Mouse (Mus musculus): ENCODE data around the gene Psmd3. TPM values are rescaled to one million over a fixed set of nuclear protein-coding genes. Genes with fewer than 3 reads are reported as not detected.
"Not testable (repeated sequence)": the region's sequence is repeated elsewhere in the genome, so short reads cannot be mapped to it uniquely, and the experiment has no call there.

Gene Psmd3
- polyA plus RNA-seq, 1 experiment from 2014 or later: 284 TPM

DNA sequence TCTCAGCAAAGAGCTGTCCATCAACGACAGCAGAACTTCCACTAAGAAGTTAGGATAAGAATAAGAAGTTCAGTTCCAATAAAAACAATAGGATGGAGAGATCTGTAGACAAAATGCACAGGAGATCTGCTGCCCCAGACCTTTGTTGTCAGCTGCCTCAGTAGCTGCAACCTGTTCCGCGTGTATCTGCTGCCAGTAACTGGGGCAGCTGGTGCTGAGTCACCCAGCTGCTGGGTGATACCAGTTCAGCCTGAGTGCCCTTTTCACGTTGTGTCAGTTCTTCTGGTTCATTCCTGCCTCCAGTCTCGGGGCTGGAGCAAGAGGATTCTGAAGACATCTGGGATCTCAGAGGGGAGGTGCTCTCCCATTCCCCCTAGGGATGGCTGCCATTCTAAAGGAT lies 10.5 kb upstream of the Psmd3 start:
- Histone ChIP-seq H3K4me3 (no peak overlapping the region), H3K27ac (no peak overlapping the region), H3K27me3 (ENCODE audit: low read depth, poor library complexity, severe bottlenecking) (peaks cover 39% of the 10 kb centered on the region), H3K9me3 (replicated peaks) (no peaks in the 10 kb centered on the region), H3K36me3 (no peaks in the 10 kb centered on the region), H3K4me1 (no peaks in the 10 kb centered on the region)
- WGBS: 59% methylated on average over 5 of the region's 5 CpGs
- DNase-seq (ENCODE audit: low spot score): no peak

DNA sequence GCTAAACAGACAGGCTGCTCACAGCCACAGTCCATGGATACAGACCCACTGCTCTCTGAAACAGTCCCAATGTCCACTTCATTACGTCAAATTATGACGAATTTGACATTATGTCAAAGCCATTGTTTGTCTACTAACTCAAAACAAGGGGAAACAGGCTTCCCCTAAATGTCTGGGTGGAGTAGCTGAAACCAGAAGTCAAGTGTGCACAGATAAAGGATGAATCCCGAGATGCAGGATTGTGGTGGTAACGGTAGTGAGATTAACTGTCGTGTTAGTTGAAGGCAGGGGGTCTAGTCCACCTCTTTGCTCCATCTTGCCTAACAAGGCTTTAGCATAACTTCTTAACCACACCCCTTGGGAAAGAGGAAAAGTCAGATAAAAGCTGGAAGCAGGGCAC lies 9.9 kb upstream of the Psmd3 start:
- DNase-seq (ENCODE audit: low spot score): no peak
- no peak overlapping the region for H3K27ac ChIP-seq
- H3K4me3 ChIP-seq: no peak overlapping the region
- H3K9me3 ChIP-seq (replicated peaks): no peaks in the 10 kb centered on the region
- H3K36me3 ChIP-seq: no peaks in the 10 kb centered on the region
- H3K4me1 ChIP-seq: no peaks in the 10 kb centered on the region
- whole genome bisulfite sequencing: 93% methylated on average over 5 of the region's 5 CpGs
- peaks cover 32% of the 10 kb centered on the region for H3K27me3 ChIP-seq (ENCODE audit: low read depth, poor library complexity, severe bottlenecking)

DNA sequence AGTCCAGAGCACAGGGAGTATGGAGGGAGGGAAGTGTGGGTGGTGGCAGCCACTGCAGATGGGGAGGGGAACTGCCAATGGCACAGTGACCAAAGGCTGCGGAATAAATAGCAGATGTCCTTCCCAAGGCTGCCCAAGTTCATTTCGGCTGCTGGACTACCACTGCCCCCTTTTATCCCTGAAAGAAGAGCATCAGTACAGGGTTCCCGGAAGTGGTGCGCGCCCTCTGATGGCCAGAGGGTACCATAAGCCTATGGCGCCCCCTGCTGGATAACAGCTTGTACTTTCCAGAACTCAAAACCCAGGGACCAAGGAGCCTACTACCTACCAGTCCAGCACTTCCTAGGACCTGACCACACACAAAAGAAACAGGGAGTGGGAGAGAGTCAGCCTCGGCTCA lies 9.2 kb upstream of the Psmd3 start:
- H3K4me3 ChIP-seq; H3K36me3 ChIP-seq; H3K4me1 ChIP-seq; H3K9me3 ChIP-seq (replicated peaks); H3K27ac ChIP-seq: not testable (repeated sequence)
- peak; percentile 68 for DNase-seq (ENCODE audit: low spot score)
- peaks cover 26% of the 10 kb centered on the region for H3K27me3 ChIP-seq (ENCODE audit: low read depth, poor library complexity, severe bottlenecking)
- WGBS: 7% methylated on average over 6 of the region's 7 CpGs

DNA sequence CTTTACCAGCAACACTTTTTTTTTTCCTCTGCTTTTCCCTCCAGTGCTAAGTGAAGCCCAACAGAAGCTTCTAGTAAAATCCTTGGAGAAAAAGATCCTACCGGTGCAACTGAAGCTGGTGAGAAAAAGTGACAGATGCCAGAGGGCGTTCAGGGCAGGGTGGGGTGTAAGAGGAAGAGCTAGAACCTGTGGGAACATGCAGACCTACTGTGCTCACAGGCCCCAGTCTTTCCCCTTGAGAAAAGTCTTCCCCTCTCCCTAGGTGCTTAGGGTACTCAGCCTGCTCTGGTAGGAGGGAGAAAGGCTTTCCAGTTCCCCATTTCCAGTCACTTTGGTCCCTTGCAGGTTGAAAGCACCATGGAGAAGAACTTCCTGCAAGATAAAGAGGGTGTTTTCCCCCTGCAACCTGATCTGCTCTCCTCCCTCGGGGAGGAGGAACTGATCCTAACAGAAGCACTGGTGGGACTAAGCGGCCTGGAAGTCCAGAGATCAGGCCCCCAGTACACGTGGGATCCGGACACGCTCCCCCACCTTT lies 6.5 kb upstream of the Psmd3 start:
- 46% methylated on average over 7 of the region's 7 CpGs for WGBS
- H3K36me3 ChIP-seq: no peaks in the 10 kb centered on the region
- no peaks in the 10 kb centered on the region for H3K9me3 ChIP-seq (replicated peaks)
- no peaks in the 10 kb centered on the region for H3K4me1 ChIP-seq
- H3K27ac ChIP-seq: no peak overlapping the region
- H3K4me3 ChIP-seq: no peak overlapping the region
- DNase-seq (ENCODE audit: low spot score): no peak
- 0 out of 2 replicates have a peak, but pooled peaks cover 7% of the 10 kb centered on the region for H3K27me3 ChIP-seq (ENCODE audit: low read depth, poor library complexity, severe bottlenecking)

DNA sequence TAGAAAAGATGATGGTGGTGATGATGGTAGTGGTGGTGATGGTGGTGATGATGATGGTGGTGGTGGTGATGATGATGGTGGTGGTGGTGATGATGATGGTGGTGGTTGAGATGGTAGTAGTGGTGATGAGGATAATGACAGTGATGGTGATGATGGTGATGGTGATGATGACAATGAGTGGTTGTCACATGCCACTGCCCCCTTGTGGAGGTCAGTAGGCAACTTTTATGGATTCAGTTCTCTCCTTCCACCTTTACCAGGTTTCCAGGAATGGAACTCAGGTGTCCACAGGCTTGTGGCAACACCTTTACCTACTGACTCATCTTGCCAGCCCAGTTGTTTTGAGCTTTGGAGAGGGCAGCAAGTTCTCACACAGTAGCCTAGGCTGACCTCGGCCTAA lies 2.3 kb upstream of the Psmd3 start:
- Histone ChIP-seq H3K27ac (no peak overlapping the region), H3K9me3 (replicated peaks) (no peaks in the 10 kb centered on the region), H3K4me1 (peaks cover 14% of the 10 kb centered on the region), H3K4me3 (no peak overlapping the region), H3K36me3 (peaks cover 6% of the 10 kb centered on the region), H3K27me3 (ENCODE audit: low read depth, poor library complexity, severe bottlenecking) (no peaks in the 10 kb centered on the region)
- 98% methylated on average over 1 of the region's 1 CpGs for WGBS
- DNase-seq (ENCODE audit: low spot score): no peak

DNA sequence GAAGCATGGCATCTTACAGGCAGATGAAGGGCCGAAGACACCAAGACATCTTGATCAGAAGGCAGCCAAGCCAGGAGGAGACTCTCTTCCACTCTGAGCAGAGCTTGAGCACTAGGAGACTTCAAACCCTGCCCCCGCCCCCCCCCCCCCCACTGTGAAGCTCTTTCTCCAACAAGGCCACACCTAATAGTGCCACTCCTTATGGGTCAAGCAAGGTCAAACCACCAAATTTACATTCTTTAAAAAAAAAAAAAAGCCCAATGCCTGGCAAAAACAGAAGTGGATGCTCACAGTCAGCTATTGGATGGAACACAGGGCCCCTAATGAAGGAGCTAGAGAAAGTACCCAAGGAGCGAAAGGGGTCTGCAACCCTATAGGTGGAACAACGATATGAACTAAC lies 1.8 kb upstream of the Psmd3 start:
- Histone ChIP-seq H3K36me3 (peaks cover 11% of the 10 kb centered on the region), H3K4me1 (peaks cover 14% of the 10 kb centered on the region)
- 86% methylated on average over 4 of the region's 4 CpGs for WGBS
- DNase-seq (ENCODE audit: low spot score); H3K27me3 ChIP-seq (ENCODE audit: low read depth, poor library complexity, severe bottlenecking); H3K9me3 ChIP-seq (replicated peaks); H3K4me3 ChIP-seq; H3K27ac ChIP-seq: not testable (repeated sequence)

DNA sequence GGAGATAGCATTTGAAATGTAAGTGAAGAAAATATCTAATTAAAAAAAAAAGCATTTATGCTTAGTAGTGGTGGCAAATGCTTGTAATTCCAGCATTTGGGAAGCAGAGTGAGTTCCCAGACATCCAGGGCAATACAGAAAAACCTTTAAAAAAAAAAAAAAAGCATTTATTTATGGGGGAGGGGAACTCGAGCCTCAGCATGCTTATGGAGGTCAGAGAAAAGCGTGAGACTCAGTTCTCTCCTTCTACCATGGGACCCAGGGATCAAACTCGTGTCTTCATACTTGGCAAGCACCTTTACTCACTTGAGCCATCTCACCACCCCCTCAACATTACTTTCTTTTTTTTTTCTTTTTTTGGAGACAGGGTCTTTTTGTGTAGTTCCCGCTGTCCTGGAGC lies 1.2 kb upstream of the Psmd3 start:
- Histone ChIP-seq H3K4me1 (peaks cover 14% of the 10 kb centered on the region), H3K36me3 (peaks cover 17% of the 10 kb centered on the region), H3K9me3 (replicated peaks) (no peaks in the 10 kb centered on the region), H3K27ac (no peak overlapping the region), H3K4me3 (no peak overlapping the region), H3K27me3 (ENCODE audit: low read depth, poor library complexity, severe bottlenecking) (no peaks in the 10 kb centered on the region)
- no peak for DNase-seq (ENCODE audit: low spot score)
- WGBS: 80% methylated on average over 4 of the region's 4 CpGs

DNA sequence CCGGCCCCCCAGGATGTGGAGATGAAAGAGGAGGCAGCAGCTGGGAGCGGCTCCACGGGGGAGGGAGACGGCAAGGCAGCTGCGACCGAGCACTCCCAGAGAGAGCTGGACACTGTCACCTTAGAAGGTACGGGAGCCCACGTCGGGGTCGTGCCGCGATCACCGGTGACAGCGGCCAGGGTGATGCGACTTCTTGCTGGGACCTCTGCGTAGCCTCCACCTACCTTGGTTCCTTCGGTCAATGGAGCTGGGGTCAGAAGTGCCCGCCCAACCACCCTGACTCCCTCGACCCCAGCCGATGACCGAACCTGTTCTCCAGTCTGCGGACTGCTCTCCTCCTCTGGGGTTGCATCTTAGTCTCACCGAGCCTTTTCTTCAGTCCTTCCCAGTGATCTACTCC lies 457 bp downstream of the Psmd3 start:
- Histone ChIP-seq H3K4me1 (peaks cover 14% of the 10 kb centered on the region), H3K27ac (peak overlapping the region; percentile 95), H3K27me3 (ENCODE audit: low read depth, poor library complexity, severe bottlenecking) (no peaks in the 10 kb centered on the region), H3K9me3 (replicated peaks) (no peaks in the 10 kb centered on the region), H3K4me3 (peak overlapping the region; percentile 100), H3K36me3 (peaks cover 34% of the 10 kb centered on the region)
- under 1% methylated on average over 23 of the region's 23 CpGs for whole genome bisulfite sequencing
- no peak for DNase-seq (ENCODE audit: low spot score)

DNA sequence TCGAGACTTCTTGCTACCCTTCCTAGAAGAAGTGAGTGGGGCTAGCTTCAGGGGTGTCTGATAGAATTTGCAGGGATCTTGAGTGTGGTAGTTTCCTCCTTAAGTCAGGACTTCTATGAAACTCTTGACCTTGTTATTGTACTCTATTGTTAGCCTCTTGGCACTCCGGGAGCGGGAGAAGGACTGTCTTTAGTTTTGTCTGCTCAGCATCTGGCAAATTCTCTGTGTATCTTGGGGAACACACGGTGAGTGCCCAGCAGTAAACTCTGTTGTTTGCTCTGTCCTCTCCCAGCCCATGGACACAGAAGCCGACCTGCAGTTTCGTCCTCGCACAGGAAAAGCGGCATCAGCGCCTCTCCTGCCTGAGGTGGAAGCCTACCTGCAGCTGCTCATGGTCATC lies 3.3 kb downstream of the Psmd3 start:
- no peak overlapping the region for H3K4me3 ChIP-seq
- WGBS: 95% methylated on average over 9 of the region's 9 CpGs
- no peak overlapping the region for H3K27ac ChIP-seq
- peaks cover 14% of the 10 kb centered on the region for H3K4me1 ChIP-seq
- H3K27me3 ChIP-seq (ENCODE audit: low read depth, poor library complexity, severe bottlenecking): no peaks in the 10 kb centered on the region
- DNase-seq (ENCODE audit: low spot score): no peak
- peaks cover 59% of the 10 kb centered on the region for H3K36me3 ChIP-seq
- H3K9me3 ChIP-seq (replicated peaks): no peaks in the 10 kb centered on the region

DNA sequence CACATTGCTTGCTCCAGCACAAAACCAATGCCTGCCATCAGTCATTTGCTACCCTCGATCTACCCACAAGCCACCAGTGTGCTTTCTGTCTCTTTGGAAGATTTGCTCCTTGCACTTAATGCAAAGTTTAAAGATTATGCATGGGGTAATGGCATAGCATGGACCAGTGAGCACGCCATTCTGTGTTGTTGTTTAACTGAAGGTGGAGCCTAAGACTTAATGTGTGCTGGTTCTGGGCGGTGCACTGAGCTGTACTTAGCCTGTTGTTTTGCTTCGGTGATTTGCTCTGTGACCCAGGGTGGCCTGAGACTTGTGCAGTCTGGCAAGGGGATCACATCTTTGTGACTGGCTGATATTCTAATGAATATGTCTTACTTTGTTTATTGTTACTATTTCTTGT lies 4.6 kb downstream of the Psmd3 start:
- H3K36me3 ChIP-seq: peaks cover 73% of the 10 kb centered on the region
- 91% methylated on average over 4 of the region's 4 CpGs for WGBS
- H3K4me3 ChIP-seq: no peak overlapping the region
- peaks cover 8% of the 10 kb centered on the region for H3K4me1 ChIP-seq
- no peak overlapping the region for H3K27ac ChIP-seq
- H3K9me3 ChIP-seq (replicated peaks): no peaks in the 10 kb centered on the region
- DNase-seq (ENCODE audit: low spot score): no peak
- no peaks in the 10 kb centered on the region for H3K27me3 ChIP-seq (ENCODE audit: low read depth, poor library complexity, severe bottlenecking)

DNA sequence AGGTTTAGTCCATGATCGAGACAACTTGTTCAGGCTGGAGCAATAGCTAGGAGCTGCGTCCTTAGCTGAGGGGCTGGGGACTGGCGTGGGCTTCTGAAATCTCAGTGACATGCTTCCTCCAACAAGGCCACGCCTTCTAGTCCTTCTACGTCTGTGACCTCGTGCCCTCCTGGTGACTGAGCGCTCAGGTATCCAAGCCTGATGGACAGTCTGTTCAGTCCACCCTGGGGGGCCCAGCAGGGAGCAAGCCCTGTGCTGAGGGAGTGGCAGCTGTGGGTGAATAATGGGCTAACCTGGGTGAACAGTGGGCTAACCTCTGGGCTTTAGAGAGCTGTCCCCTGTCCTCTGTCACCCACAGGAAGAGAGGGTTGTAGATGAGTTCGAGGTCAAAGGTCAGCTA lies 5.7 kb downstream of the Psmd3 start:
- Histone ChIP-seq H3K36me3 (peaks cover 83% of the 10 kb centered on the region), H3K4me3 (no peak overlapping the region), H3K27ac (no peak overlapping the region), H3K4me1 (peaks cover 8% of the 10 kb centered on the region), H3K27me3 (ENCODE audit: low read depth, poor library complexity, severe bottlenecking) (no peaks in the 10 kb centered on the region), H3K9me3 (replicated peaks) (no peaks in the 10 kb centered on the region)
- DNase-seq (ENCODE audit: low spot score): no peak
- WGBS: 86% methylated on average over 8 of the region's 8 CpGs

DNA sequence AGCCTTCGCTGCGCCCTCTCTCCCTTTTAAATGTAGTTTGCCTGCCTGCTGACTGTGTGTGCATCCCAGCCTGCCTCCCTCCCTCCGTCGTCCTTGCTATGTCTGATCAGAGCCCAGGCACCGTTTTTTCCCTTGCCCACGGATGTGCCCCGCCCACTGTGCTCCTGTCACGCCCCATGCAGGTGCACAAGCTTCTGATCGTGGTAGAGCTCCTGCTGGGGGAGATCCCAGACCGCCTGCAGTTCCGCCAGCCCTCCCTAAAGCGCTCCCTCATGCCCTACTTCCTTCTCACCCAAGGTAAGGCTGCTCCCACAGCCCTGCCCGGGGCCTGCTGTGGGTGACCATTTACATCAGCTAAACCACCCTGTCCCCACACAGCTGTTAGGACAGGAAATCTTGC lies 10.8 kb downstream of the Psmd3 start:
- DNase-seq (ENCODE audit: low spot score): no peak
- WGBS: 84% methylated on average over 13 of the region's 13 CpGs
- H3K36me3 ChIP-seq: peaks cover 91% of the 10 kb centered on the region

DNA sequence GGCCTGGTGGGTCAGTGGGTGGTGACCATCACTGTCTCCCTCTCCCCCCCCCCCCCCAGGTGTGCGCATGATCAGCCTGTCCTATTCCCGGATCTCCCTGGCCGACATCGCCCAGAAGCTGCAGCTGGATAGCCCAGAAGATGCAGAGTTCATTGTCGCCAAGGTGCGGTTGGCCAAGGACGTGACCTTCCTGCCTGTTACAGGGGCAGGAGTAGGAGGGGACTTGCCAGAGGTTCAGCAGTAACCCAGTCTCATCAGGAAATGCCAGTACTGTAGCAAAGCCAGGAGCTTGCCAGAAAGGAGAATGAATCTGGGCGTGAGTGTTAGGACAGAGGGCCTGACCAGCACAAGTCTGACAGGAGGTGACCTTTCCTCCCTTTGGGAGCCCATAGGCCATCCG lies 11.4 kb downstream of the Psmd3 start:
- H3K36me3 ChIP-seq: peaks cover 86% of the 10 kb centered on the region

More for the DNA sequence above, 10.8 kb downstream of the Psmd3 start:
- H3K9me3 ChIP-seq (replicated peaks): no peaks in the 10 kb centered on the region
- H3K27ac ChIP-seq: no peak overlapping the region
- no peaks in the 10 kb centered on the region for H3K27me3 ChIP-seq (ENCODE audit: low read depth, poor library complexity, severe bottlenecking)
- no peak overlapping the region for H3K4me3 ChIP-seq
- H3K4me1 ChIP-seq: no peaks in the 10 kb centered on the region

DNA sequence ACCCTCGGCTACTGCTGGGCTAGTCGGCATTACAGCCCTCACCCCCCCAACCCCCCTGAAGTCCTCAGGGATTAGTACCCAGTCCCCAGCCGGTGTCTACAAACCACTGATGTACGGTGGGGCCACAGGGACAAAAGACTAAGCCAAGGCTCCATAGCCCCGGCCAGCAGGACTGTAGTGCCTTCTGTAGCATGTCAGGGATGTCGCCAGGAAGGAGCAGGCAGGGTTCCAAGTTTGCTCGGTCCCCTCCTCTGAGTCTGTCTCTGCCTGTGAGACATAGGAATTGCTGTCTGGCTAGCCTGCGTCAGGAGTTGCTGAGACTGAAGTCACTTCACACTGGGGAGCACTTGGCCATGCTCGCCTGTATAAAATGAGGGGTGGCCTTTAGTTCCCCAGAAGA lies 11.9 kb downstream of the Psmd3 start:
- H3K27ac ChIP-seq: no peak overlapping the region
- 90% methylated on average over 9 of the region's 9 CpGs for WGBS
- no peaks in the 10 kb centered on the region for H3K4me1 ChIP-seq
- peaks cover 82% of the 10 kb centered on the region for H3K36me3 ChIP-seq
- no peak overlapping the region for H3K4me3 ChIP-seq
- no peak for DNase-seq (ENCODE audit: low spot score)
- H3K9me3 ChIP-seq (replicated peaks): no peaks in the 10 kb centered on the region
- H3K27me3 ChIP-seq (ENCODE audit: low read depth, poor library complexity, severe bottlenecking): no peaks in the 10 kb centered on the region

More for the DNA sequence above, 11.4 kb downstream of the Psmd3 start:
- H3K4me3 ChIP-seq: no peak overlapping the region
- no peak for DNase-seq (ENCODE audit: low spot score)
- H3K27ac ChIP-seq: no peak overlapping the region
- H3K4me1 ChIP-seq: no peaks in the 10 kb centered on the region
- H3K9me3 ChIP-seq (replicated peaks): no peaks in the 10 kb centered on the region
- 95% methylated on average over 9 of the region's 9 CpGs for WGBS
- H3K27me3 ChIP-seq (ENCODE audit: low read depth, poor library complexity, severe bottlenecking): no peaks in the 10 kb centered on the region

All from limb, embryonic 10.5 days (tissue).